Mouse (Mus musculus) right cerebral cortex, adult 18-20 months (tissue): ENCODE measurements at regions not wholly inside any gene's neighbourhood (a gene's known extent, or its start where the extent isn't known, plus 50 kb on each side); places are given as distances from the start of the nearest gene placed in this dataset.

ENCODE experiments used
- DNase-seq: peaks from one replicate; pipeline ENCODE4 v3.0.0; 2022; ENCODE audit warnings: mixed read lengths

- no peak for DNase-seq
Measured at GRCm38 (mm10) chr17:16101548-16101947, 270.7 kb upstream of the Rgmb start.

- no peak for DNase-seq
Measured at GRCm38 (mm10) chr17:16092952-16093351, 262.1 kb upstream of the Rgmb start.

DNA sequence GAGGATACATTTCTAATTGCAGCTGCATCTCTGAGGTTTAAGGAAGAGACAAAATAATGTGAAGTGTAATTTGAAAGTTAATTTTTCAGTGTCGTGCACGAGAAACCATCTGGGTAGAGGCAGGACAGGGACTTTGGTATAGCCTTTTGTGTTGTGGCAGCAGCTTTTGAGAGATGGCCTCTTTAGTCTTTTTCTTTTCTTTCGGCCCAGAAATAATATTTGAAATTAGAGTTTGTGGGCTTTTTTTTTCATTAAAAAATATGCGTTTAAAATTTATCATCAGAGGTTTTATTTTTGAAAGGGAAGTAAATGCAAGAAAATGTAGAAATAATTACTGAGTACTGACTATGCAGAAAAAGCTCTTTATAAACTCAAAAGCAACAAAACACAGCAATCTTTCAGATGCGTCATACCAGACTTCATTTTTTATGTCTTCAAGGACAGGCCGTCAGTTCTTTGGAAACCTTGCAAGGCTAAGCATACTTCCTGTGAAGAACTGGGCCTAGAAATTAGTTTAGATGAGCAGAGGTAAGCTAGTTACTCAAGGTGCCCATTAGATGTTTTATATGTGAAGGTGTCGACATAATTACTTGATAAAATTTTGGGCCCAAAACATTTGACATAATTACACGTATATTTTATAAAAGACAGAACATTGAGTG lies 258.9 kb upstream of the Rgmb start:
- DNase-seq: no peak

DNA sequence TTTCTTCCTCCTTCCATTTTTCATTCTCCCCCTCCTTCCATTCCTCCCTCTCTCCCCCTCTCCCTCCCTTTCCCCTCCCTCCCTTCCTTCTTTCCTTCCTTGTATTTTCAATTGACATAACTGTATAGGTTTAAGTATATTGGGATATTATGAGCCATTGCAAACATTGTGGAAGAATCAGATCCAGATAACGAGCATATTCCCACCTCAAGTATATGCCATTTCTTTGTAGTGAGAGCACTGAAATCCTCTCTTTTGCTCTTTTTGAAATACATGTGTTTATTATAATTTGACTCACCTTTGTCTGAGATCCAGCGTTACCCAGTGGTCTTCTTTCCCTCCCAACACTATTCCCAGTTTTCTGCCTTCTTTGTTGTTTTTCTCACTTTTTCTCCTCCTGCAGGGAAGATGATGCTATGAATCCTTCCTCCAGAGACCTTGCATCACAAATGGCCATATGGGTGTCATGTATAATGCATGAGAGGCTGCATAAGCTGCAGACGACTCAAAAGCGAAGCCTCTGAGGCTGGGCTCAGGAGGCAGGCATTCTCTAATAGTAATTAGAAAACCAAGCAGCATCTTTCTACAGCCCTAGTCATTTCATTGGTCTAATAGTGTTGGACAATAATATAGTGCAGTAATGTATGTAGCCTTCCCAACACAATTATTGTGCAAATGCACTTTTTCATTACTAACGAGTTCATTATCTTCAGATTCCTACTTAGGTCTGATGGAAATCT lies 258.2 kb upstream of the Rgmb start:
- peak; percentile 2 for DNase-seq

- DNase-seq: no peak
Measured at GRCm38 (mm10) chr17:16087046-16087445, 256.2 kb upstream of the Rgmb start.

DNA sequence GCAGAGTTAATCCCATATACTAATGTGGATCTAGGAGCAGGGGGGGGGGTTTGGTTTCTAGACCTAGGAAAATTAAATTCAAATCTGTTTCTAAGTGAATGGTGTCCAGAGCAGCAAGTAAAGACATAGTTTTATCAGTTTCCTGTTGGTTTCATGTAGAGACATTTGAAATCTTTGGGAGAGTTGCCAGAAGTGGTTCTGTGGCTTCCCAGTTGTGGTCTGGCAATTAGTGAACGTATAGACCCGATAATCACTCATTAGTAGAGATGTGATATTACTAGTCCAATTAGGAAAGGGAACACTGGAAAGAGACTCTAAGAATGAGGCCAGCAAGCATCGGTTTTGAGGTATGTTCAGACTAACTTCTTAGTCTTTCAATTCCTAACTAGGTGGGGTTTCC lies 252.0 kb upstream of the Rgmb start:
- DNase-seq: no peak

GRCm38 (mm10) chr17:16078549-16078948 lies 247.7 kb upstream of the Rgmb start:
- DNase-seq: no peak

GRCm38 (mm10) chr17:16069334-16069733 lies 238.5 kb upstream of the Rgmb start:
- DNase-seq: no peak

- DNase-seq: no peak
Measured at GRCm38 (mm10) chr17:16067858-16068257, 237.0 kb upstream of the Rgmb start.

DNA sequence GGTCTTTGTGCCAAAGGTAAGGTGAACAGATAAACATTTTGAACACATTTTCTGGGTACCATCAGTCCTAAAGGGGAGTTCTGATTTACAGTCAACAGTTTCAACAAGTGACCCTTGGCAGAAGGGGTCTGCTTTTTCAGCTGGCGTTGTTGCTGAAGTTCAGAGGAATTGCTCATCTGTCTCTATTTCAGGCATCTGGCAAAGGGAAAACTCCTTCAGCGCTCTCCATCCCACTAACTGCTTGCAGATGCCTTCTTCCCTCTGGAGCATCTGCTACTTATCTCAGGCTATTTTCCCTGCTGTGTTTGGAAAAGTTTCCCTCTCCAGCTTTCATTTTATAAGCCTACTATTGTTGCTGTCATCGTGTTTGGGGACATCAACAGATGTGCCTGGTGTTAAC lies 223.6 kb upstream of the Rgmb start:
- peak; percentile 7 for DNase-seq

GRCm38 (mm10) chr17:16051713-16052112 lies 220.9 kb upstream of the Rgmb start:
- no peak for DNase-seq

DNA sequence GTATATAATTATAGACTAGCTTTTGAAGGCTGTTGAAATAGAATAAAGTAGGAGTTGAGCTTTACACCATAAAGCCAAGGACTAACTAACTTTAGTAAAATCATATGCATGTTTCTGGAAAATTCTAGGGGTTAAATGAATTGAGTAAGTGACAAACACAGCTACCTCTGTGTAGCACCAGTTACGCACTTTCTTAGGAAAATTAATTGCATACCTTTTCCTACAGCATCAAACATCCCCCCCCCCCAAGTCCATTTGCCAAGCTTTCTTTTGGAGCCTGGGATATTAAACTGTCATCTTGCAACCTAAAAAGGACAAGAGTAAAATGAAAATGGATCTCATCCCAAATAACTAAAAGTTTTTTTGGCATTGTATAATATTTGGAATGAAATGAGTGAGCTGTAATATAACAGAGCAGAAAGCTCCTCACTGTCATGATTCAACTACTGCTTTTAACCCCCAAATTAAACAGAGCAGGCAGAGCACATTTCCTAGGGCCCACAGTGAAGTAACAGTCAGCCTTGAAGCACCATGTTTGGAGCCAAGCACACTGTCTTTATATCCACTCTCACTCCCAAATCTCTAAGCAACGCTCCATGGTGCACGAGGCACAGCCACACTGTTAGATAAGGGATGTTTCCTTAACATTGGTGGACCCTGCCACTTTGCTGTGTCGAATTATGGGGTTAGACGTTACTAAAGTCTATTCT lies 210.9 kb upstream of the Rgmb start:
- DNase-seq: no peak

GRCm38 (mm10) chr17:16027989-16028388 lies 197.2 kb upstream of the Rgmb start:
- no peak for DNase-seq

DNA sequence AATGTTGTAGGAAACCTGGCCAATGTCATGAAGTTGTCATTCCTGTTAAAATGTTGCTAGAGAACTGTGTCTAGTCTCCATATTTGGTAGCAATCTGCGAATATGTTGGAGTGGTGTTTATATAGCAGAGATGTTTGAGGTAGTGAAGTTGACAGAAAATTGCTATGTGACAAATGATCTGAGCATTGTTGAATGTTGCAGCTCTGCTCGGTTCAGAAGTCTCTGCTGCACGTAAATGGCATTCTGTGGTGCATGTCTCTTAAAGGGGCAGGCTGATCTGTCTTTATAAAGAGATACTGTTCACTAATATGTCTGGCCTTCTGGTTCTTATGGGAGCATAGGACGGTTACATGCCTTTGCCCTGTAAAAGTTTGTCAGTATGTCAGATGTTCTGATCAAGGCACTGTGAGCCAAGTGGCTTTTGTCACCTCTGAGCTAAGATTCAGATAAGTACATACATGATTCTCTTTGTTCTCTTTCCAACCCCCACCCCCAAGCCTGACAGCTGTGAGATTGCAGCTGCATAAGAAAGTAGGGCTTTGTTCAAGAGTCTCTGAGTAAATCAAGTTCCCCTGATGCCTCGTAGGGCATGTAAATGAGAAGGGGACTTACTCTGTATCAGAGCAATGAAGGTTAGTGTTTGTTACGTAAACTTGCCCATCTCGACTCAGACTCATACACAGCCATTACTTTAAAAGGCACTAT lies 174.2 kb upstream of the Rgmb start:
- DNase-seq: no peak

DNA sequence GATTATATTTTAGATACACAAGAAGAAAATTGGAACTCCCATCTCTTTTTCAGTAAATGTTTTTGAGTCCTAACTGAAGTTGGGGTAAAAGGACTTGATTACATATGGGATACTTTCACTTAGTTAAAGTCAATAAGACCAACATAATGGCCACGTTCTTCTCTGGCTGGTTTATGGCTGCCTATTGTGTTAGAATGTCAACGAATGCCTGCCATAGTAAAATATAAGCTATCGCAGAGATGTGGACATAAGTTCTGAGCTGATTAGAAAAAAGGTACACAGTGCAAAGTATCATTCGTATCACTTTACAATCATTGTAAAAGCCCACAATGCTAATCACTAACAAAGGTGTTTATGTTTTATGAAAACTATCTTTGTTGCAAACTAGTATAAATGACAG lies 173.2 kb upstream of the Rgmb start:
- DNase-seq: no peak

DNA sequence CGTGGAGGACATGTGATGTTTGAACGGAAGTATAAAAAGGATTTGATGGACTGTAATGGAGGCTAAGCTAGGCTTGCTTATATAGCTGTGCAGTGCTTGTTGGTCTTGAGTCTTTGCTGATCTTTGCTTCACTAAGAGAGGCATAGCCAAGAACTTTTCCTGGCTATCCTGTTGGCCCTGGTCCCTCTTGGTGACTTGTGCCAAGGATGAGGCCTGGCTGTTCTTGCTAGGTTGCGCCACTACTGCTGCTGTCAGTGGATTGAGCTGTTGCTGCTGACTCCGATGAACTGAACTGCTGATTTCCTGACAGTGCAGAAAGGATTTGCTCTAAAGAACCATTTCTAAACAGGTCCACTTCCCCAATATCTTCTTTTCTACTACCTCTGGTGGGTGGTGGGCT lies 167.9 kb upstream of the Rgmb start:
- no peak for DNase-seq

GRCm38 (mm10) chr17:15997289-15997688 lies 166.4 kb upstream of the Rgmb start:
- DNase-seq: no peak

- DNase-seq: no peak
Measured at GRCm38 (mm10) chr17:15995493-15995892, 164.7 kb upstream of the Rgmb start.

- peak; percentile 10 for DNase-seq
Measured at GRCm38 (mm10) chr17:15993361-15994287, 162.8 kb upstream of the Rgmb start.

DNA sequence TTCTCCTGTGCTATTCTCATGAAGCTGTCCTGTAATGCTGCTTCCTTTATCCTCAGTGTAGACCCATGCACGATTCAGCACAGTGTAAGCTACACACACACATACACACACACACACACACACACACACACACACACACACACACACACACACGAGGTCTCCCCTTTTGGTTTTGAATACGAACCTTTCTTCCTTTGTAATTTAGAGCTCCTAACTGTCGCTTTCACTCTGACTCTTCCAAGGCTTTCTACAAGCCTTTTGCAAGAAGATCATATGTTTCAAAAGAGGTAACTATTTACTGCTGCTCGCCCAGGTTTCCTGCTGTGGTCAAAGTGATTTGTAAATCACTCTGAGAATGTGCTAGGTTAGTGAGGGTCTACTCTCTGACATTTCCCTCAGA lies 161.1 kb upstream of the Rgmb start:
- DNase-seq: no peak

DNA sequence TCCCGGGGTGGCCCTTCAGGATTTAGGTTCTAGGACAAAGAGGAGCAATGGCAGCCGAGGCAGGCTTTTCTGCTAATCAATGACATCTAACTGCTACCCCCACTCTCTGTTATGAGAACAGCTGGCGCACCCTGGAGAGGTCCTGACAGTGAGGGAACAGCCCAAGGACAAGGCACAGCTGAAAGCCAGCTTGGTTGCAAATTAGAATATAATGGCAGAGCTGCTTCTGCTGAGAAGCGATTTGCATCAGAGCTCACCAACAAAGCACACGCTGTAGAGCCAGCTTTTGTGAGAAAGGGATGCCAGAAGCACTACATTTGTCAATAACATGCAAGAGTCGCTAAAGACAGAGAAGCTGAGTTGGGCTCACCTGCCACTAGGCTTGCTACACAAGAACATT lies 159.5 kb upstream of the Rgmb start:
- DNase-seq: peak; percentile 3

DNA sequence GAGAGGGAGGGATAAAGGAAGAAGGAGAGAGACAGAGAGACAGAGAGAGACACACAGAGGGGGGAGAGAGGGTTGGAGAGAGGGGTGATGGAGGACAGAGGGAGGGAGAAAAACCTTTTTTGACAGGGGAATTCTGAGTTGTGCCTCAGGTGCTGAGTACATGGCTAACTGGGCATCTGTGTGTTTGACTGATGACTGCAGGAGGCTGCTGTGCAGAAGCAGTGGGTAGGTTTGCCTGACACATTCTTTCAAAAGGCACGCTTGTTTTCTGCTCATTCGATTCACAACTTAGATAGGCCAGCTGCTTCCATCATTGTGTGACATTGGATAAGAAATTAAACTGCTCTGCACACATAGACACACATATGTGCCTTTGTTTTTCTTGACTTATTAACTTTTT lies 150.7 kb upstream of the Rgmb start:
- no peak for DNase-seq
